Mouse (Mus musculus): ENCODE results near the gene Nrgn.

The Nrgn gene

DNA sequence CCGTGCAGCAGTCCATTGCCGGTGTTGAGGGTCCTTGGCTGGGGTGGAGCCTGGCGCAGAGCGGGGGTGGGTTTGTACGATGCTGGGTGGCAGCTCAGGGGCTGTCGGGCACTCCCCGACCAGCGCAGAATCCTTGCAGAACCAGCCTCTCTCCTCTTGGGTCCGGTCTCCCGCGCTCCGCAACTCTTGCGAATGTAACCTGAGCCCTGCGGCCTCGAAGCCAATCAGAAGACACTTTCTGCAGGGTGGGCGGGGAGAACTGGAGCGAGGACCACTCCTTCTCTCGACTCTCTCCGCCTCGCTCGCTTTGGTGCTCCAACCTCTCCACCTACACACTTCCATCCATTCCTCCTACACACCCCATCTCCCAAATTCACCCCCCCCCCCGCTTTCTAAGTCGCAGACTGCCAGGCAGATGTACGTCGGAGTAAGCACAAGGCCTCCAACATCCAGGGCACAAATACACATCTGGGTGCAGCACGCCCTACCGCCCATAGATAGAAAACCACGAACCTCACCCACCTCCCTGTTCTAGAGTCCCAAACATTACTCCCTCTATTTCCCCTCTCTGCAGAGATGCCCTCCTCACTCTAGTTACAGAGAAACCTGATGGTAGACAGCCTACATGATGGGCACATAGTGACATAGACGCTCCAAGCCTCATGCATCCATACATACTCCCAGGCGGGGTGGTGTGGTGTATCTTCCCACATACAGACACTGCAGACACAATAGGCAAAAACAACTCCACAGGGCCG is at the start of gene Nrgn:
Gene Nrgn, minus strand, starts transcription at position 369 of the 758 bp plus-strand sequence.
- DNase-seq = peak; percentile 93

DNA sequence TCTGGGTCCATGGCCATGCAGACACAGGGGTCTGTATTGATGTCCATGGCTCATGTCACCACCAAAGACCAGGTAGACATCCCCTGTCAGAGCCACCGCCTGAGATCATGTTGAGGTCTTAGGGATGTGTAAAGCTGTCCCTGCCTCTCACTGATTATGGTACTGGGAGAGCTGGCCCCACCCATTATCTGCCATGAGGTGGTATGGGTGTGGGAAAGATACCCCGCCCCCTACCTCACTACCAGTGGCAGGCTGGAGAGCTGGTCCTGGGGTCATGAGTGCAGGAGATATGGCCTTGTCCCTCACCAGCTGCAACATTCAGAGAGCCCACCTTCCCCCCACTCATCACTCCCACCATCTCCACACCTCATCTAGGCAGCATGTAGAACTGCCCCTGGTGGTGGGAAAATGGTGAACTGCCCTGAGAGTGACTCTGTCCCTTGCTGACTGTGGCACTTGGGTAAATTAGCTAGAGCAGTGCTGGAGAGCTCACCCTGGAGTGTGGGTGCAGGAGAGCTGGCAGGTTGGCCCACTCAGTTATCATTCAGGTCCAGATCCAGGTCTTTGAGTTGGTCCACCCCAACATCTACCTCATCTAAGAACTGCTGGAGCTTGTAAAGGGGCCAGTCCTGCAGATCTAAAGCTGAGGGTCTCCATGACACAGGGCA is 48.0 kb upstream of the Nrgn start:
- no peak for DNase-seq

DNA sequence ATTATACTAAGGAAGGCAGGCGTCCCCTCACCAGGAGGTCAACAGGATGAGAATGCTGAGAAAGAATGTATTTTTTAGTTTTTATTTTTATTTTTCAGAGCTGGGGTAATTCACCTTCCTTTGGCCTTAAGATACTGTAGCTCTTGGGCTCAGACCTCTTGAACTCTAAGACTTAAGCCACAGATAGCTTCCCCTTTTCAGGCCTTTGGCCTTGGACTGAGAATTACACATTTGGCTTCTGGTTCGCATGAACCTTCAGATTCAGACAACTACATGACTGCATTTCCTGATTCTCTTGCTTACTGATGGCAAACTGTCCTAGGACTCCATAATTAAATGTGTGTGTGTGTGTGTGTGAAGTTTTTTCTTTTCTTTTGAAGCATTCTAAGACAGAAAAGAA is 45.9 kb upstream of the Nrgn start:
- DNase-seq = no peak

DNA sequence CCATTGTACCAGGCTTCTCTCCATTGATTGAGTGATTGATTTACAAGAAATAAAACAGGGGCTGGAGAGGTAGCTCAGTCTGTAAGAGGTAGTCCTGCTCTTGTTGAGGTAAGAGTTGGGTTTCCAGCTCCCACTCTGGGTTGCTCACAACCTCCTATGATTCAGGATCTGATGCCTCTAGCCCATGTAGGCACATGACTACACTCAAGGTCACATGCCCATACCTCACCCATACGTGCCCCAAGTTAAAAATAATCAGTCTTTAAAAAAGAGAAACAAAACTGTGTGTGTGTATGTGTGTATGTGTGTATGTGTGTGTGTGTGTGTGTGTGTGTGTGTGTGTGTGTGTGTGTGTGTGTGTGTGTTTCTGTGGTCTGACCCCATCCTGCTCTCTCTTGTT is 42.9 kb upstream of the Nrgn start:
- DNase-seq = no peak

DNA sequence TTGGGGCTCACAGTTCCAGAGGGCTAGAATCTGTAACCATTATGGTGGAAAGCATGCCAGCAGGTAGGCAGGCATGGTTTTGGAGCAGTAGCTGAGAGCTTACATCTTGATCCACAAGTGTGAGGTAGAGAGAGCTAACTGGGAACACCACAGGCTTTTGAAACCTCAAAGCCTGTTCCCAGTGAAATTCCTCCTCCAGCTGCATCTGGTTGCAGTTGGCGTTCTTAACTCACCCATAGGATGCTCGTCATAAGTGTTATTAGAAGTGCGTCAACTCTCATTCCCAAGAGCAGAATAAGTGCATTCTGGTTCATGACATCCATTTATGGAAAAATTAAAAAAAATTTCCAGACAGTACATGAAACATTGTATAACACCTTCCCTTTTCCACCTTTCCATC is 41.0 kb upstream of the Nrgn start:
- no peak for DNase-seq

DNA sequence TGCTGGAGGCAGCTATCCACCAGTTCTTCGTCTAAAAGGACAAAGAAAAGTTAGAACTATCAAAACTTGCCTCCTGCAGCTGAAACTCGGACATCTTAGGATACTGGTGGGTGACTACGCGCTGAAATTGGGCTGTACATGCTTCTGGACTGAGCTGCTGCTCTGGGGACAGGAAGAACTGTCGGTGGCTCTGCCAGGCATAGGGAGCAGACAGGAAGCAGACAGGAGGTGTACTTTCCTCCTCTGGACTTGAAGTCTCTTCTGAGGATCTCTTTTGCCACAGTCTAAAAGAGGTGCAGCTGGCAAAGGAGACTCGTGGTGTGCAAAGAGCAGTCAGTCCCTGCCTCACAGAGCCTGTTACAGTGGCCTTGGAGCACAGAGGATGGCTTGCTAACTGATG is 39.9 kb upstream of the Nrgn start:
- DNase-seq = no peak

DNA sequence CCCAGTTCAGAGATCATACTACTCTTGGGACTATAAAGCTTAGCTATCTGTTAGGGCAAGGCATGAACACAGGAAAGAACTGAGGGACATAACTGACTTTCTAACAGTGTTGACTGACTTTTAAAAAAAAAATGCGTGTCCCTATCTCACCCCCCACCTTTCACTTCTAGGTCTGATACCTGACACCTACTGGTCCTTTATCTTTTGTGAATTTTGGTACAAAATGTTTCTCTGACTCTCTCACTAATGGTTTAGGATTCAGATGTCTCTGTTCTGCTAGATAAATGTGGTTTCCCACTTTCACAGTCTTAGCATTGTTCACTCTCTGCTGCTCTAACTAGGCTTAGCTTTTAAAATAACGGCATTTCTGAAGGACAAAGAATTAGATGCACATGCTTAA is 39.3 kb upstream of the Nrgn start:
- DNase-seq = no peak

DNA sequence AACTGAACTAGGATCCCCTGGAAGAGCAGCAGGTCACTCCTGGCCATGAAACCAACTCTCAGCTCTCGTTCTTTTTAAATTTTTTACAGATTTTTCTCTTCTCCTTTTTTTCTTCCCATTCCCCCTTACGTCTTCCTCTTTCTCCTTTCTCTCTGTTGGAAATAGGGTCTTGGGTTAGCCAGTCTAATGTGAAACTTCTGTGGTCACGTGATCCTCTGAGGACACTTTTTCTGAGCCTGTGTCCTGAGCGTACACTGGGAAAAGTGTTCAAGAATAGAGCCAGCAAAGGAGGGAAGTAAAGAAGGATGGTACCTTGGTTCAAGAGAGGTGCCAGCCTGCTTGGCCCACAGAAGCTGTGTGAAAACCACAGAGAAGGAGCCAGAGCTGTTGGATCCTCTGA is 37.7 kb upstream of the Nrgn start:
- DNase-seq = no peak

DNA sequence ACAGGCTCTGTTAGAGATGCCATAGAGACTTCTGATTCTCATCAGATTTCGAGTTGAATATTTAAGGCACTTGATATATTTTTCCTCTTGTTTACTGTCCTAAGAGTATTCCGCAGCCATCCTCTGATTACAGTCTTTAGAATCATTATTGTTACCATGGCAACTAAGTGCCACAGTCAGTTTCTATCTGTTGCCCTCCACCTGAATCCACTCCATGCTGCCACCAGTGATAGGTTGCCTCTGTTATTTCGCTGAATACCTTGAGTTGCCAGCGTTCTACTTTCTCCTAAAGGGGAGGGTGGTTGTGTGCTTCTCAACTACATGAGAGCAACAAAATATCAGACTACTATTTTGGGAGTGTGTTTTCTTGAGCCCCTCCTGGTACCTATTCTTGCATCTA is 34.0 kb upstream of the Nrgn start:
- no peak for DNase-seq

DNA sequence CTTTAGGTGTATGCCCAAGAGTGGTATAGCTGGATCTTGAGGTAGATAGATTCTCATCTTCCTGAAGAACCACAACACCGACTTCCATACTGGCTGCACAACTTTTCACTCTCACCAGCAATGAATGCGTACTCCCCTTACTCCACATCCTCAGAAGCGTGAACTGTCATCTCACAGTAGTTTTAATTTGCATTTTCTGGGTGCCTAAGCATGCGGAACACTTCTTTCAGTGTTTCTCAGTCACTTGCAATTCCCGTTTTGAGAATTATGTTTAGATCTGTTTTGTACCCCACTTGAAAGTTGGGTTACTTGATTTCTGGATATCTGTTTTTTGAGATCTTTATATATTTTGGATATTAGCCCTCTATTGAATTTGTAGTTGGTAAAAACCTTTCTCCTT is 30.9 kb upstream of the Nrgn start:
- DNase-seq = no peak

DNA sequence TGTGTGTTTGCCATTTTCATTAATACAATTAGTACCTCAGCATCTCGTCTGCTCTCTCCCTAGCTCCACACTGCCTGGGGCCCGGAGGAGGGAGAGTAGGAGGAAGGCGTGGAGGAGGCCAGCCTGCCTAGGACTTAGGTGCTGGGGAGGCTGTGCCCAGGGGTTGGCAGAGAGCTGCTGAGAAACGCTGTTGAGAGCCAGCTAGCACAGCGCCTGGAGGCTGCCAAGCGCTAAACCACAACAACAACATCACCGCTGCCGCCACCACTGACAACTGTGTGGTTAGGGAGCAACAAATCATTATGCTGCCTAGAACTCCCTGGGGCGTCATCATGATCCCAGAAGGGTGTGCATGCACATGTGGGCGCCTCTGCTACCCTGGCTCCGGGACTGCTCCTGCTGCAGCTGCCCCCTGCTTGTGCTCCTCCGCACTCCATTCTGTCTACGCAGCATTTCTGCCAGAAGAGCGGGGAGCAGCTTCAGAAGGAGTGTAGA is 23.8 kb upstream of the Nrgn start:
- DNase-seq = peak; percentile 20

DNA sequence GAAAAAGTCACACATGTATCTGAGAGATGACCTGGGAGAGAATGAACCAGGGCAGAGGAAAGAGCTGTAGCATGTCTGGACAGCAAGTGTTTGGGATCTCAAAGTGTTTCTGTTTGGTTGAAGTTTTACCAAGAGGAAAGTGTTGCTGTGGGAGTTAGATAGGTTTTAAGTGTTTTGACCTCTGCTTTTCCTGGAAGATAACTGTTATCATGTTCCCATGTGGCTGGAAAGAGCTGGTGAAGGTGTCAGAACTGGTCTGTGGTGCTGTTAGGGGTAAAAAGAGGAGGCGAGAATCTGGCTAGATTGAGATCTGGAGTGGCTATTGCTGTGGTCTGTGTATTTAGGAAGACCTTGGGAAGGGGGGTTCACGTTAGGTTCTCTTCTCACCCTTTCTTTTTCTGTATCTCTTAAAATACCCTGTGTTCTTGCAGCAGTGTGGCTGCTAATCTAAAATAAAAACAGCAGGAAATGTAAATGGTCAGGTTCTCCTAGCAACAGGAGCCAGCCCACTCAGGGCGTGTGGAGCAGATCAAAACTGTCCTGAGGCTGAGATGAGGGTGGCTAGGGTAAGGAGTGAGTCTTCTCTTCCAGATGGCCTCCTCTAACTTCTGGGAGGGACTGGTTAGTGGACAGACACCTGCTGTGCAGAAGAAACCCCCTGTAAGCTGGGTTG is 19.6 kb upstream of the Nrgn start:
- DNase-seq = no peak

DNA sequence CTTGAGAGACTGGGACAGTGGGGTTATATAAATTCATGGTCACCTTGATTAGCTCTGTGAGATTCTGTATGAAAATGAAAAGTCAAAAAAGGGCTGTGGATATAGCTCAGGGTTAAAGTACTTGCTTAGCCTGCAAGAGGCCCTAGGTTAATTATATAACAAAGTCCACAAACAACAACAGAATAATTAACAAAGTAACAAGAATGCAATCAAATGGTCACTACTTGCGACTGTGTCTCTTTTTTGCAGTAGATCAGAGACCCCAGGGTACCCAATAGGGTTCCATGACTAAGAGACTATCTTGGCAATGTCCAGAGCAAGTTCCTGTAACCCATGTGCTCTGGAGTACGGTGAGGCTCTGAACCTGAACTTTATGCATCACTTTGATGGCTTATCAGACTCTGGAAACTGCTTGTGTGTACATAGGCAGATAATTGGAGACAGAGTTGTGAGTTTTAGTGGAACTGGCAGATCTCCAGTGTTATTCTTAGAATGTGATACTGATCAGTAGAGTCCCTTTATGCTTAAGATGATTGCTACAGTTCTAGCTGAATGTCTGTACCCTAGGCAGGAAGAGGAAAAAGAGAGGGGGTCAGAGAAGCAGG is 16.6 kb upstream of the Nrgn start:
- no peak for DNase-seq

DNA sequence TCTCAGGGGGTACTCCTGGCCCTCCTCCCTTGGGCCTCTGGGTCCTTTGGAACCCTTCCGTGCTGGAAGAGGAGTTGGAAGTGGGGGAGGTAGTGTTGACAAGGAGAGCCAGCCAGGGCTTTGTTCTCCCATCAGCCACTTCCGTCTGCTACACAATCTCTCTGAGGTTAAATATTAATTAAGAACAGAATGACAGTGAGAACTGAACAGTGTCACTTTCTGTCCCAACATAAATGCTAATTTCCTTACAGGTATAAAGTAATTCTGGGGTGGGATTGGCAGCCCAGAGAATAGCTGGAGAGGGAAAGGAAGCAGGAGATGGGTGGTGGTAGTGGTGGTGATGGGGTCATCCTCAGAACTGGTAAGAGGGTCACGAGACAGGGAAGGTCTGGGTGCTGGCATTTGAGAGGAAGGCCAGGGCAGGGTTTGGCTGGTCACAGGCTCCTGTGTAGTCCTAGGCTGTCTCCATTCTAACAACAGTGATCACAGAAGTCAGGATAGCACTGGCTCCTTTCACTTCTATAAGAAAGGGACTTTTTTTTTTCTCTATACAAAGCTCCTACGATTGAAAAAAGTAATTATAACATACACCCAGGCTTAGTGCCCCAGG is 16.0 kb upstream of the Nrgn start:
- no peak for DNase-seq

DNA sequence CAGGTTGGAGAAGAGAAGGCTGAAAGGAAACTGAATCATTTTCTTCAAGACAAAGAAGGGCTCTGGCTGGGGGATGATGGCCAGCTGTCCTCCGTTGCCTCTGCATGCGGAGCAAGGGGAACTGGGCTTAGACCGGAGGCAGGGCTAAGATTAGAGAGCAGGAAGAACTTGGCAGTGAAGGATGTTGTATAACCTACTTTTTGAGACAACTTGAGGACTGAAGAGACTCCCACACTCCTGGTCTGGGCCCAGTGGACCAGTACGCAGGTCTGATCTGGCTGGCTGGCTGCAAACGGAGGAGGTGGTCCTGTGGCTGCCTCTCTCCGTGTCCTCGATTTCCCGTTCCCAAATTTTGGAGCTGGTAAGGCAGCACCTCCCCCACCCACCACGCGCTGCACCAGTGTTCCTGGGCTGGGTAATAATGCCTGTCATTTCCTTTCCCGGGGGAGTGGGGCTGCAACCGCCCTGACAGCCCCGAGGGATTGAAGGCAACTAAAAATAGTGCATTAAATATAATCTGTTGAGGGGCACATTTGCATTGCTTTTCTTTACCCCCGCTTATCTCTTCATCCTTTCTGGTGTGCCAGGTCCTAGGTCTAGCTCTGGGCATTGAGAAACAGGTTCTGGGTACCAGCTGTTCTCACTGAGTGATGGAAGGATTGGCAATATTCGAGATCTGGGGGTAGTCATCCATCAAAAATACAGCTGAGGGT is 15.3 kb upstream of the Nrgn start:
- DNase-seq = no peak

DNA sequence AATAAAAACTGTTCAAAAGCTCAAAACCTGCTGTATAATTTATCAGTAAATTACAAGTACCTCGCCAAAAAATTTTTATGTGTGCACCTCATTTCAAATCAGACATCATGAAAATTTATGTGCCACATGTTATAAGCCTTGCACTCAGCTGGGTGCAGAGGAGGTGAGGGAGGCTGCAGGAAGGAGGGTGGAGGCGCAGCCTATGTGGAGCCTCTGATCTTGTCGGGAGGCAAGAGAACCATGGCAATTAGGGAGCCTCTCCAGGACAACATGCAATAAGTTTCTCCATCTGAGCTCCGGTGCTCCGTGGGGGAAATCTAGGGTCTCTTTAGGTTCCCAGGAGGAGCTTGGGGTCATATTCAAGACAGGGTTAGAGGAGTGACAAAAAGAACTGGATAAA is 14.8 kb upstream of the Nrgn start:
- no peak for DNase-seq

DNA sequence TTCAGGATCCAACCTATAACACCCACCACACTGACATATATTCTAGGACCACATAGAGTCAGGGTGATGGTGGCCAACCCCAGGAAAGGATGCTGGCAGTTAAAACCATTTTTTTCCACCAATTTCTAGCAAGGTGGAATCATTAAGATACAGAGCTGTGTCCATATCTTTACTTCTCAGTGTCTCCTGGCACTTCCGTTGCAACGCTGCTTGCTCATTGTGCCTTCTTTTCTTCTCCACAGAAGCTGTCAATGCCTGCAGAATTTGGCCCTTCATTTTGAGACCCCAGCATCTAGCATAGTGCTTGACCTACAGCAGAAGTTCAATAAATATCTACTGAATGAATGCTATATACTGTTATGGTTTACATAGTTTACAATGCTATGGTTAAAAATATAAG is 14.3 kb upstream of the Nrgn start:
- no peak for DNase-seq

DNA sequence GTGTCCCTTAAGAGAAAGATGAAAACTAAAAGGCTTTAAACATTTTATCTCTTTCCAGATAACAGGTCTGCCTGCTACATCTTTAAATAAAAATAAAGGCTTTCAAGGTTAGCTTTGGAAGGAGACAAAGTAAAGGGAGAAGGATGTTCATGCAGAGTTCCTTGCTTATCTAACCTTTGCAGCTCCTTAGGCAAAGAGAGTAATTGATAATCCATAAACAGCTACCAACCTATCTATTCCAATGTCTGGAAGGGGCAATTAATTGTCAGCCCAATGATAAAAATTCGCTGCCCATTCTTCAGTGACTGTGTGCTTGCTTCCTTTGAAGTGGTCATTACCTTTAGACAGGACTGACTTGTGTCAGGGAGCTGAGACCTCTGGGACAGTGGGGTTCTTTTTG is 11.1 kb upstream of the Nrgn start:
- no peak for DNase-seq

DNA sequence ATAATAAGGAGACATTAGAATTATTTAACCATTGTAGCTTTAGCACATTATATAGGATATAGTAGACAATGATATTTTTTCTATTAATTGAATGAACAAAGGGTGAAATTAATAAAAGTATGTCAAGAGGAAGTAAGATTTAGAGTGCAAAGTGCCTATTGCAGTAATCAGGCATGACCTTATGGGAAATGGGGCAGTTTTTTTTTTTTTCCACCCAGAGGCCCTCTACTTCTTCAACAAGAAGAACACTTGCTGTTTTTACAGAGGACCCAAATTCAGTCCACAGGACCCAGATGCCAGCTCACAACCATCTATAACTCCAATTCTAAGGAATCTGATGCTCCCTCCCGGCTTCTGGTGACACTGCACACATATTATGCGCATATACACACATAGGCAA is 7.9 kb upstream of the Nrgn start:
- DNase-seq = no peak

DNA sequence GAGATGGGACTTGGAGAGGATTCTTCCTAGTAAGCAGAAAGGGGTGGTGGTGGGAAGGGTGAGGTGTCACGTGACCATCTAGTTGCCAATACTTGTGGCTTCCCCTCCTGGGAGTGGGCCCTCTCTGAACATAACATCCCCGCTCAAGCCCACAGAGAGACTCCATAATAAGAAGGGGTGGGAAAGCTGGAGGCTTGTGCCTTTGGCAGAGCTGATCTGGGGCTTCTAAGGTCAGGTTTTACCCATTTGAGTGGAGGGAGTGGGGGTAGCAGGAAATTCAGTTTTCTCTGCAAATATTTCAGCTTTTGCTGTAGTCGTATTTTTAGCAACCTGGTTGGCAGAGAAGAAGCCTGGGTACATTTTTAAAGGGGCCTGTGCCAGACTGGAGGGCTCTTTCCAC is 3.7 kb upstream of the Nrgn start:
- DNase-seq = no peak

DNA sequence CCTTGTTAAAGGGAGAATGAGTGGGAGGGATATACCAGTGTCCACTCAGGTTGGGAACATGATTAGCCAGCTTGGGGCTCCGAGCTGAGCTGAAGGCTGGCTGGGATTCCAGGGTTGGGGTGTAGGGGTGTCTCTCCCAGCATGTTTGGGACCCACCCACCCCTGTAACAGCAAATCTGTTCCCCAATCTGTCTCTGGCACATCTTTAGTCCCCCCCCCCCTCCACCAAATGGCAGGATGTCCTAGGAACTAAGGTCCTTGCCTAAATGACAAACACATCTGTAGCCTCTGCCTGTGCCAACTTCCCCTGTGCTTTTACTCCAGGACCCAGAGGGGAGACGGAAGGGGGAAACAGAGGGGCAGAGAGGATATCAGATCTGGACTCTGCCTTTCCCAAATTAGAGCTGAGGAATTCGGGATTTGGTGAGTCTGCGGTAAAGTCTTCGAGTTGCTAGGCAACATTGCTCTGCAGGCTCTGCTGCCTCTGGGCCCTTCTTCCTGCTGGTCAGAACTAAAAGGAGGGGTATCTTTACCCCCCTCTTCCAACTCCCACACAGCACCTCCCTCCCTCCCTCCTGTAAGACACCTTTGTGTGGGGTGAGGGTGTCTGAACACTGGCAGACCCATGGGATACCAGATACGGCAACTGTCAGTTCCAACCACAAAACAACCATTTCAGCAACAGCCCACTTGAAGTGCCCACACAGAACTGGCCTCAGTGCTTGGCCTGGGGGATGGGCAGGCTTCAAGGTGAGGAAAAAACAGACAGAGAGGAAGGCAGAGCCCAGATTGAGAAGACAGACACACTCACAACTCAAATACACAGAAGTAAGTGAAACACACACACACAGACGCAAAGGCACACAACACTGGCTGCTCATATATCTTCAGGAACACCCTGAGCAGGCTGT is 2.4 kb upstream of the Nrgn start, which contains the start of gene Siae:
Gene Siae, plus strand, starts transcription at position 861 of the 911 bp plus-strand sequence.
- DNase-seq = peak; percentile 17

Data from embryo, embryonic 11 days (tissue).